Mouse (Mus musculus) right cerebral cortex, postnatal 10 days (tissue): ENCODE data around the gene Ablim1.

Experiments used
- DNase-seq, 2 experiments: peaks; one replicate each; pipeline ENCODE4 v3.0.0; 2021; ENCODE audit warnings: low spot score in 2 of 2

Ablim1 gene

DNA sequence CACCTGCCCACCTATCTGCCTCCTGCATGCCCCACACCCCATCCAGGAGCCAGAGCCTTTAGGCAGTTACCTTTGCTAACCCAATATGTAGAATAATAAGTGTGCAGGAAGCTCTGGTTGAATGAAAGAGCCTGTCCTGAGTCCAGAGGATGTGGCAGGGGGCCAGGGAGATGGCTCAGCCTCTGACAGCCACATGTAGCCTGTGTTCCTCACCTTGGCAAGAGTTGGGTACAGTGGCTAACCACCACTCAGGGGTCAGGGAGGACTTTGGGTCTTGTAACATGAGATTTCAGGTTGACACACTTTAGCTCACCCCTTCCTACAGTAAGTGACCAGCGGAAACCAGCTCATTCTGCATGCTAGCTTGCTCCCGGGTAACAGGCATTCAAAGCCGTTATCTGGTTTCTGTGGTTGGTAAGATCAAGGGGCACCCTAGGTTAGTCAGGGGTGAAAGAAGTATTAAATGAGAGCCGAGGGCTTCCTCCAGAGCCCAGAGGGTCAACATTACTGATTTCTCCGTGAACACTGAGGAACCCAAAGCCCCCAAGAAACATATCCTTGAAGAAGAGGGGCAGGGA lies 210.5 kb downstream of the Ablim1 start:
- DNase-seq = no peak

DNA sequence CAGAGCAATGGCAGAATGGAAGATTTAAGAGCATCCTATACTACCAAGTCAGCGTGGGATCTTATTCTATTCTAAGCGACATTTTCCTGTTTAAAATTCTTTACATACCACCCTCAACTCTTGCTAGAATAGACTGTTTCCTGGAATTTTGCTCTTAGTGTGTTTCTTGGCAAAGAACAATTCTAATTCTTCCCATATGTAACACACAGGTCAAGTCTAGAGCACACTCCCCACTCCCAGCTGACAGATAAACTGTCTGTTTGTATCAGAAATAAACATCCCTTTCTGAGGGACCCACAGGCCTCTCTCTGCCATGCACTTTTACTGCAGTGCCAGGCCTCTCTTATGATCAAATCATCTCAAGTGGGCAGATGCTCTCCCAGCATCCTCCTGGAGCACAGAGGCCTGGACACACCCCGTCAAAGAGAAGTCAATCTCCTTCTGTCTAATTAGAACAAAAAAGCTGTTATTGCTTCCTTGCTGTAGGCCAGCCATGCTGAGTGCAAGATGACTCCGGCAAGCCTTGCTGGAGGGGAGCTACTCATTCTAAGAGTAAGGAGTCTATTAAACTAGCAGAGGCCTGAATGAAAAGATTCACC lies 211.3 kb downstream of the Ablim1 start:
- DNase-seq = no peak

DNA sequence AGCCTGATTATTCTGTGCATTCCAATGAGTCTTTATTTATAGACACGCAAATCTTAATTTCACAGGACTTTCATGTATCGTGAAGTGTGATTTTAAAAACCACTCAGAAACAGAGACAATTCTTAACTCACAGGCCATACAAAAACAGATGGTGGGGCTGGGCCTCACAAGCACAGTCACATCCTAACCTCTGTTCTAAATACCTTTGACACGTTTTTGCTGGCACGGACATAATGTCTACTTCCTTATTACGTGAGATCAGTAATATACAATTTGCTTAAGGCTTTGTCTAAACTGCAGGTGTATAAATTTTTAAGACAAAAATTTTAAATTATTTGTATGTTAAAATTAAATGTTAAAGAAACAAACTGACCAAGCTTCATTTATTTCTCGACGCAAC lies 212.7 kb downstream of the Ablim1 start:
- DNase-seq = no peak

DNA sequence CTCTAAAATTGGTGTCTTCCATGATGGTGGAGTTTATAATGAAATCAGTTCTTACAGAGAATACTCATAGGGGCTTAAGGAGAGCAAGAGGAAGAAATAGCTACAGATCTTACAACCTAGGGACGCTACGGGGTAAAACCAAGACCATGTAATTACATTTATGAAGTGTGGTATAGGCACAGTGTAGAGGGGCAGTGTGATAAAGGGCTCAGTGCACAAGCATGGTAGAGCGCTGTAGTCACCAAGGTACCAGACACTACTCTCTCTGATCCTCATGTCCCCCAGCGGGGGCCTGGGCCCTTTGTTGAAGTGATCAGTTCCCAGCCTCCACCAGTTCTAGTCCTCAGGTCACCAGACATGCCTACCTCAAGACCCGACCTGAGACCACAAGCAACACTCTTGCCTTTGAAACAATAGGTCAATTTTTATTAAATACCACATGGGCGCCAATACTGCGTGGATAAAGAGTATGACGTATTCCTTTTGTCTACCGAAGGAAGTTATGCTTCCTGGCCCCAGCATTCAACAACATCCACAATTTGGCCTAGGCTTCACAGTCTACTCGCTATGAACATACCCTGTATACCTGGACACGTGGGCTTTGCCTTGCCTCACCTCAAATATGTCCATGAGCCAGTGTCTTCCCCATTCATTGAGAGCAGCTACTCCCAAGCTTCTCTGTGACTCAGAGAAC lies 213.8 kb downstream of the Ablim1 start:
- DNase-seq = no peak

DNA sequence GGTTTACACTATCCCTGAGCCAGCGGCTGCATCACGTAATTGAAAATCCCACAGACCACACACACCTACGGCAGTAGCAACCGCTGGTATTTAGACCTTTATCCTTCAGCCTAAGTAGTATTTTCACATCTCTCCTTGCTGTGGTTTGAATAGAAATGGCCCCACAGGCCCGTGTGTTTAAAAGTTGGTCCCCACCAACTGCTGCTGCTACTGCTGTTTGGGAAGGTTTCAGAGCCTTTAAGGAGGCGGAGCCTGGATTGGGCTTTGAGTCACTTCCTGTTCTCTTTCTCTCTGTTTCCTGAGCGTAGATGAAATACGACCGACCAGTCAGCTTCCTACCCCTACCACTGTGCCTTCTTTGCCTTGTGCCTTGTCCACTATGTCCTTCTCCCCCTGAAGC lies 214.7 kb downstream of the Ablim1 start:
- DNase-seq = no peak

DNA sequence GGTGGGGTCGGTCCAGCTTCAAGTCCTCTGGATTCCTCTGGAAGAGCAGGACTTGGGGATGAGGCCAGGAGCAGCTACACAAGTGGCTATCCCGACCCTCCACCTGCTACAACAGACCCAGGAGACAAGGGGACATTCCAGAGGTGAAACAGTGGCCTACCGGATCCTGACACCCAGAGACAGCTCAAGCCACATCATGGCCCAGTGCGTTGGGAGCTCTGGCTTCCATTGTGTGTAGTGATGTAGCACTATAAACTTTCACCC lies 215.7 kb downstream of the Ablim1 start:
- DNase-seq = no peak

DNA sequence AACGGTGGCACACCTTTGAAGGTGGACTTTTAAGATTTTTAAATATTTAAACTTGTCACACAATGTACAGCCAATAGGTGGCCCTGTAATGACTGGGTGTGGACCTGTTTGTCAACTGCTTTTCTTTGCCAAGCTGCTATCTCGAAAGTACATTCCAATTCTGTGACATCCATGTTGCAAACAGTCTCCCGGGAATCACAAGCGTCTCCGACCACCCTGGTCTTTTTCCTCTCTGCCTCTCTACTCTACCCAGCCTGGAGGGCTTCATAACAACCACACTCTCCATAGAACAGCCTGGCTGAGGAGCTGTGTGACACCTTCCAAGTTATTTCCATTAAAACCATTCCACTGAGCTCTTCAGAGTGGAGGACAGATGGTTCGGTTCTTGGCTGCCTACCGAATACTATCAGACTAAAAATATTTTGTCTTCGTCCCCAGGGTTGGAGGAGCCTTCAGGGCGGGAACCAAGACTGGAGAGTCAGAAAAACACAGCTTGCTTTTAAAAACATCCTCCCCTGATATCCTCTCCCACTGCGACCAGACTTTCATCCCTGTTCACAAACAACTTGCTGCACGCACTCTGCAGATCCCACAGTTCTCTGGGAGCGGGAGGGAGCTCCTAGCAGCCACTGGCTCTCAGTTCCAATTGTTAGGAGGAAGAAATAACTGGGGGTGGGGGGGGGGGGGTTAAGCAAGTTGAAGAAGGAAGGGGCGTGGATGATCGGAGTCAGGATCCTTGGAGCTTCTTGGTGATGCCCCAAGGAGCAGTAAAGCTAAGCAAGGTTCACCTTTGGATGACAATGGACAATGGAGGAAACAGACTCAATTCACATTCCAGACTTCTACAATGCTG lies 216.3 kb downstream of the Ablim1 start:
- peak; percentile 68 to 84 for DNase-seq

DNA sequence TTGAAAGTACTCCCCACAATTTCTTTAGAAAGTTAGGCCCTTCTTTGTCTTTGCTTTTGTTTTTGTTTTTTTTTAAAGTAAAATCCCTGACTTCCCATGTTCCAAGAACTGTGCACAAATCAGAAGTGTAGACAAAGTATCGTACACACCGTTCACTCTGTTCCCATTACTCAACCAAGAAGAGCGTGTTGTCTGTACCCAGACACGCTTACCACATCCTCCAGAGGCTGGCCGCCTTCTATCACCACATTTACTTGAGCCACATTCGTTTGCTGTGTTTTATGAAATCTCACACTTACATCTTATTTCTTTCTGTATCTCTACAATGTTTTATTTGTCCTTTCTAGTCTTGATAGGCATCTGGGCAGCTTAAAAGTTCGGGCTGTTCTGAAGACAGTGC lies 219.4 kb downstream of the Ablim1 start:
- DNase-seq = no peak

DNA sequence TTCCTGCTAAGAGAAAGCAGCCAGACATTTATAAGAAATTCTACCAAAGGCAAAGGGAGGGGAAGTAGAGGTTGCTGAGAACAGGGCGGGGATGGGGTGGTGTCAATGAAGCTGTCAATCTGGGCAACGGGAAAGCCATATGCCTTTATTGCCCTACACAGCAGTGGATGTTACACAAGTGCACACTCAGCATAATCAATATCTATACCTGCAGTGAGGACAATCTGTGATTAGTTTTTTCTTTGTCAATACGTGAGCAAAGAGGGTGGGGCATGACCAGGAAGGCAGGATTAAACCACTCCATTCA lies 221.1 kb downstream of the Ablim1 start:
- DNase-seq = no peak

DNA sequence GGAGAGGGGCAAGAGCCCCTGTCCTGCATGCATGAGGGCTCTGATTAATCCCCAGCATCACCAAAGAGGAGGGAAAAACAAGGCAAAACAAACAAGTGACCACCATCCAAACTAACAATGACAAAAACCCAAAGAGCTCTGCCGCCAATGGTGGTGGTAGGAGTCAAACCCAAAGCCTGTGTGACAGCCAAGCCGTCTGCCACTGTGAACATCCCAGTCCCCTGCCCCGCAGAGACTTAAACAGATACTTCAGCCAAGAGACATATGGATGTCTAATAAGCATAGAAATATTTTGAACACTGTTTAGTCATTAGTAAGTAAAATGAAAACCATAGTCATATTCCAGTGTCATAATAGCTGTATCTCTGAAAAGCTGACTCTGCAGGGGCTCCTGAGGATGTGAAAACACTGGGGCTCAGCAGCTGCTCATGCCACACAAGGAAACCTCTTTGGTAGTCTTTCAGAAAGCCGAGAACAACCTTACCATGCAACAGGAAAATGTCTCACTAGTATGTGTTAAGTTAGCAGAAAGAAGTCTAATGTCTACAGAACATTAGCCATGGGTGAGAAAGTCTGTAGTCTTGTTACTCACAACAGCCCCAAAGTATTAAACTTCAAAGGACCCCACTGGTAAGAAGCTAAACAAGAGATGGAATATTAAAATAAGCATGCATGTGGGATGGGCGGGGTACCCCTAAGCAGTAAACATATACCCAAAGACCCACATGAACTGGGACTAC lies 221.6 kb downstream of the Ablim1 start:
- no peak for DNase-seq

DNA sequence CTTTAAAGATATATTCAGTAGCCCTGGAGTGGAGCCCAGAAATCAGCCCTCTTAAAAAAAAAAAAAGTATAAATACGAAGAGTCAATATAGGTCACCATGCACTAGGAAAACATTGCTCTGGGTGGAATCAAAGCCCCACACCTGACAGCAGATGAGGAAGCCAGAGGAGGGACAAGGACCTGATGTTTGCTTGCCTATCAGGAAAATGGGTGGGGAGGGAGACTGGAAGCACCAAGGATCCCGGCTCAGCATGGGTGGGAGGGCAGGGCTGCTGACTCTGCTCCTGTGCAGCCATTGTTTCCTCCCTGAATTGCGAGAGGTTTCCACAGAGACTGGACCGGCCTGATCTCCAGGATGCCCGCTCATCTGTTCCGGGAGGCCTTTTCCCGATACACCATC lies 223.4 kb downstream of the Ablim1 start:
- no peak for DNase-seq

DNA sequence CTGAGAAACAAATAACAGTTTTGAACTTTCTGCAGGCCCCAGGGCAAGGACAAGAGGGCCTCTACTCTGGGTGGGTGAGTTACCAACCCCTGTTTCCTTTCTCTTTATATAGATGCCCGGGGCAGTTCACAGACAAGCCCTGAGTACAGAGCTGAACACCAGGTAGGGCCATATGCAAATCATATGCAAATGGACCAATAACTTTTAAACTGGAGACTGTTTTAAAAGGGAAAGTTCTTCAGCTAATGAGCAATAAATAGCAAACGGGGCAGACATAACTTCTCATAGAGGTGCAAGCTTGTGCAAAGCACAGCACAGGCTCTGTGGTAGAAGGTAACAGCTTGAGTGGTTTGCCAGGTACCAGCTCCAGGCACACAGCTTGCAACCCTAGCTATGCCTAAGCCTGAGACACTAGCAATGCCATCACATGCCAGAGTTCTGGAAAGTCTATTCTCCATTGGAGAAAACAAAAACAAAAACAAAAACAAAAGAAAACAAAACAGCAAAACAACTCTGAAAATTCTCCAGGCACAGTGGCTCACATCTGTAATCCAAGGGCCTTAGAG lies 225.8 kb downstream of the Ablim1 start:
- no peak for DNase-seq

DNA sequence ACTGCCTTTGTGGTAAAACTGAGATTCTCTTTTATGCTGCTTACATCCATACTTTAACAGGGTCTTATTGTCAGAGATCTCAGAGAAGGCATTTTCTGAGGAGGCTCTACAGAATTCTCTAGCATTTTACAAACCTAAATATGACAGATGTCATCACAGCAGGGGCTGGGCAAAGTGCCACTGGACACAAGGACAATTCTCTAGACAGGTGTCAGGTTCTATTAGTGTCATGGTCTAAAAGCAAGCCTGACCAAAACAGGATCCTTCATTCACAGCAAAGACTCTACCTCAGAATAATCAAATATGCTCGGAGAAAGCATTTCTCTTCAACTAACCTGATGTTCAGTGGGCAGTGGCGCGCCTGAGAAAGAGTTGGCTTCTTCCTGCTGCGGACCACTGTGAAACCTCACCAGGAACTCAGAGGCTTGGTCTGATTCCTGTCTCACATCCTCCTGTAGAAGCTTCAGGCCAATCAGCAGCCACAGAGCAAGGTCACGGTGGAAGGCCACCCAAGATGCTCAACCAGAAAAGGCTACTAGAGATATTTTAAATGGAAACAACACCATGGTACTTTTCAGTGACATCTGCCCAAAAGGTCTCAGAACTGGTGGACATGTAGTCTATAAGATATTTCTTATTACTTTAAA lies 230.1 kb downstream of the Ablim1 start:
- no peak for DNase-seq

DNA sequence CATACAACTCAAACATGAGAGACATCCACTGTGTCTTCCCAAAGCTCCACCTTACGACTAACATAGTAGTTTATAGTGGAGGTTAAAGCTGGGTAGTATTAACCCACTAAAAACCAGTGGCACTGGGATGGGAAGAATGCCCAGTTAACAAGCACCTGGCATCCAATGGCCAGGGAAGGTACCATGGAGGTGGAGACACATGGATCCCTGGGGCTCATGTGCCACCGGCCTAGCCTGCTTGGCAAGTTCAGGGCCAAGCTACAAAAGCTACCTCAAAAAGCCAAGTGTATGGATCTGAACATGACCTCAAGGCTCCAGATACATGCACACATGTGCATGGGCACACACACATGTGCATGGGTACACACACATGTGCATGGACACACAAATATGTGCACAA lies 230.8 kb downstream of the Ablim1 start:
- DNase-seq = no peak

DNA sequence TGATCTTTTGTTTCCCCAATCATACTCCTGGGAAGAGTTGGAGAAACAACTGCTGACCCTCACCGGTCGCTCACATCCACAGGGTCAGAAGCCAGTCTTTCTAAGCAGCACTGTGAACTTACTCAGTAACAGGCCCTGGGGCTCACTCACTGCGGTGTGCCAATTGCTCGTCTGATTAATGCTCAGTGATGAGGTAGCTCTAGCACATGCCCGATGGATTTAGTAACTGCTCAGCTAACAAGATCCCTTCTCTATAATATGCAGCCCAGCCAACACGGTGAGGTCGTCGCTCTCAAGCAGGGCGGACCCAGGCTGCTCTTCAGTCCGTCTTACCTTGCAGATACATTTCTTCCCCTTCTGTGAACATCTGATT lies 231.6 kb downstream of the Ablim1 start:
- DNase-seq = no peak

DNA sequence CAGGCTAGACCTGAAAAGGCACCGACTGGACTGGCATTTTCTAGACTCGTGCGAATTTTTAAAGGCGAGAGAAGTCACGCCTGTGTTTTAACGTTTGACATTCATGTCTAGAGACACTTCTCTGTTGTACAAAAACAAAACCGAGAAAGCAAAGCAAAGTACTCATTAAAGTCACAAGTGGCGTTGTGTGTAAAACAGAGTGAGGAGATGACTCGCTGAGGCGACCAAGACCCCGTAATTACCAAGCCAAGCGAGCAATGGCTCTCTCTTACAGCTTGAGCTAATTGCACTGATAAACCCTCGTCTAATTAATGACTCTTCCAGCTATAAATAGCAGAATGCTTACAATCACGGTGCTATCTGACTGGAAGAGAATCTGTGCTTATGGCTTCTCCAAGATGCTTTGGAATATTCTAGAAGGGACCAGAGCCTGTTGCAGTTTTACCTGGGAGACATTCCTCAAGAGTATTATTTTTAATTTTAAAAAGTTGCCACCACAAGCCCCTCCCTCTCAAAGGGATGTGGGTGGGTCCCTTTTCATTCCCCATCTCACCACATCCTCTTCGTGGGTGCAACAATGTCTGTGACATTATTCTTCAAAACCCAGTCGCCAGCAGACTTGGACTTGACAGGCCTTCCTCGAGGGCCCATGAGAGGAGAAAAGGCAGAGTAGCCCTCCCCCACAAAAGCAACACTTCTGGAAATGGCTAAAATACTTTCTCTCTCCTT lies 232.1 kb downstream of the Ablim1 start:
- DNase-seq = no peak

DNA sequence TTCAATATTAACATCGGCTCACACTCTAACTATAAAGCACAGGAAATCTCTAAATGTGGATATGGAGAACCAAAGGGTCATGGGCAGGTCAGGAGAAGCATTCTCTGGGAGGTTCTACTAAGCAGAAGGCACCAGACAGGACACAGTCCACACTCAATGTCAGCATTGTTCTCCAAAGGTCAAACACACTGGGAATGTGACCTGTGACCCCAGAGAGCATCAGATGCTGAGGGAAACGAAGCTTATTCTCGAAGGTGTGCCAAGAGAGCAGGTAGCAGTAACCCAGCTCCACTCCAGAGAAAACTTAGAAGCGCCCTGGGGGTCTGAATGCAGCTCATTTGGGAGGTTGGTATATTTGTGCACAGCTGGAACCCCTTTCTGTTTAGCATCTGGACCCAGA lies 233.2 kb downstream of the Ablim1 start:
- DNase-seq = no peak

DNA sequence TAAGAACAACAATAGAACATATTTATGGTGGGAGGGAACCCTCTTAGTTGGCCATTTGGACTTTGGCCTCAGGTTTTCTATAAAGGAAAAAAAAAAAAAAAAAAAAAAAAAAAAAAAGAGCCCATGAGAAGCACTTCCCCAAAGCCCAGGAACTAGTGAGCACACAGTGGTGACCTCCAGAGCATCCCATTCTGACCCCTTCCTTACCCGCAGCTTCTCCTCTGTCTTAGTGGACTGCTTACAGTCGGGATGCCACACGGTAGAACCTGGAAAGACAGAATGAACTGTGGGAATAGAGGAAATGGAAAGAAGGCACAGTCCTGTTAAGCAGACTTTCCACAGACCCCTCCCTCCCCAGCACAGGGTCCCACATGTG lies 235.1 kb downstream of the Ablim1 start:
- no peak for DNase-seq

DNA sequence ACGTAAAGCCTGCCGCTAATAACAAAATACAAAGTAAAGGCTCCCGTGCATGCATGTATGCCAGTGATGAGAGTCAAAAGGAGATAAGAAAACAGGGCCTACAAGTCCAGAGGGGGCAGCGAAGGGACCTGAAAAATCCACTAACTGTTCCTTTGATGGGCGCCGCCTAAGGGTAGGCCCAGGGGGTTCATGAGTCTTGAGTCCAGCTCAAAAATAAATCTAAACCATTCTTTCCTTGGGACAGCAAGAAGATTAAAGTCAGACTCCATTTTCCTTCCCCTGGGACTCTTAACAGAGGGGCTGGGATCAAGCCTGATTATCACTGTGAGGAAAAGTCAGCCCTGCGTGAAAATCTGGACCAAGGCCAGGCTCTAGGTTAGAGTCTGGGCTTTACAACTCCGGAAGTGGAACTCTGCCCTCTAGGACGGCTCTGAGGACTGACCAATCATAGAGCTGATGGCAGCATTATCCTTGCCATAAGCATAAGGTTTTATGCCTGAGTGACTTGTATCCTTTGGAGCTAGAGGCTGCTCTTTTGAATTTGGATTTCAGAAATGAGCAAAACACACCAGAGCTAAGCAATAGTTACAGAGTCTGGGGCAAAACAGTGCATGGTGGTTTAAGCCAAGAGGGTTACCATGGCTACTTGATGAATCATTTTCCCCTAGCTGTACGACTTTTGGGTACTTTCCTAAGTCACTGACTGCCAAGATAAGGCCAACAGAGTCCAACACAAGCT lies 235.7 kb downstream of the Ablim1 start:
- no peak for DNase-seq
